Mouse (Mus musculus) heart, postnatal 0 days (tissue): ENCODE measurements around the gene Mthfsd.

Experiments
- CTCF ChIP-seq: IDR thresholded peaks from 2 replicates; pipeline ENCODE4 v1.5.1; 2016; ENCODE audit warnings: antibody characterized with exemption, control low read depth, low read depth
- EP300 ChIP-seq: IDR thresholded peaks from 2 replicates; pipeline ENCODE4 v1.6.1; 2016; ENCODE audit warnings: antibody characterized with exemption, low read depth

DNA sequence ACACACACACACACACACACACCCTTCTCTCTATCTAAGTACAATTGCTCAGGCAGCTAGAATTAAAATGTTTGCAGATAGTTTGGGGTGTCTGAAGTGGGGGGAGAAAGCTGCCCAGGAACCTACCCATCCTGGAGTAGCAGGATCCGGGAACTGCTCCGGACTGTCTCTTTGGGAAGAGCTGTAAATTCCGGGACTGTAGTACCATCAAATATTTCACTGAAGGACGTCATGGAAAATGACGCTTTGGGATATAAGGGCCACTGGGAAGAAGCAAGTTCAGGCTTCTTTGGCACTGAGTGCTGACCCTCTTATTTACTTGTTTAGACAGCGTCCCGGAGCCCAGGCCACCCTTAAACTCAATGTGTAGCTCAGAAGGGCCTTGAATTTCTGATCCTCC, 29.0 kb downstream of the Mthfsd start:
- TF ChIP-seq CTCF, result no peak
- no peak for TF ChIP-seq EP300
